Mouse (Mus musculus): ENCODE results near the gene Gcnt2. TPM values are rescaled to one million over a fixed set of nuclear protein-coding genes. Genes with fewer than 3 reads are reported as not detected.

Gcnt2 gene
- polyA plus RNA-seq (2015; fragmentation: Nextera tagmentation; extraction: Ambion mirVana), result 2.5 and 3.3 TPM in 2 replicates

- peak within 1 kb of the TSS; percentile 70 for H3K4me2 ChIP-seq (ENCODE audit: low read depth, low read length)
- peak within 1 kb of the TSS; percentile 79 for H3K27ac ChIP-seq (ENCODE audit: low read depth)
- peak; percentile 93 for ATAC-seq
These were observed at the start of gene Gcnt2 for GRCm38 (mm10) chr13:40859652-40860399. Gene Gcnt2, plus strand, starts transcription at chr13:40859754.

GRCm38 (mm10) chr13:40820617-40821016, 38.9 kb upstream of the Gcnt2 start:
- DNase-seq, result no peak
- H3K4me2 ChIP-seq (ENCODE audit: low read depth, low read length), result no peak overlapping the region
- no peaks in the 10 kb centered on the region for H3K27me3 ChIP-seq (ENCODE audit: insufficient read depth, low read length)
- TF ChIP-seq EP300 (IDR thresholded peaks at IDR 0.05; ENCODE audit: low read depth) (no peak), CTCF (IDR thresholded peaks at IDR 0.05; ENCODE audit: low read depth) (peak; percentile 35)
- no peak overlapping the region for H3K27ac ChIP-seq (ENCODE audit: low read depth)
- WGBS (ENCODE audit: insufficient replicate concordance), result 46% methylated on average over 1 of the region's 1 CpGs
- no peak overlapping the region for H3K9ac ChIP-seq (replicated peaks)
- ATAC-seq, result no peak
- no peaks in the 10 kb centered on the region for H3K36me3 ChIP-seq (replicated peaks; ENCODE audit: insufficient read depth, low read length)
- no peaks in the 10 kb centered on the region for H3K4me1 ChIP-seq (ENCODE audit: insufficient read depth)
- no peak overlapping the region for H3K4me3 ChIP-seq (ENCODE audit: low read depth, low read length)
- H3K9me3 ChIP-seq (ENCODE audit: low read length), result no peaks in the 10 kb centered on the region

More at GRCm38 (mm10) chr13:40859652-40860399, at the start of gene Gcnt2:
- DNase-seq, result peak; percentile 74
- Histone ChIP-seq H3K4me1 (ENCODE audit: insufficient read depth) (peaks cover 30% of the 10 kb centered on the region), H3K36me3 (replicated peaks; ENCODE audit: insufficient read depth, low read length) (no peaks in the 10 kb centered on the region), H3K4me3 (ENCODE audit: low read depth, low read length) (peak within 1 kb of the TSS; percentile 52), H3K27me3 (ENCODE audit: insufficient read depth, low read length) (no peaks in the 10 kb centered on the region), H3K9me3 (ENCODE audit: low read length) (no peaks in the 10 kb centered on the region), H3K9ac (replicated peaks) (peak within 1 kb of the TSS; percentile 64)
- 0 out of 2 replicates have a peak, but pooled peaks have one; percentile 3 for TF ChIP-seq CTCF (IDR thresholded peaks at IDR 0.05; ENCODE audit: low read depth)
- TF ChIP-seq EP300 (IDR thresholded peaks at IDR 0.05; ENCODE audit: low read depth), result no peak; the same call in 1 of the 2 replicates
- WGBS (ENCODE audit: insufficient replicate concordance), result 8% methylated on average over 22 of the region's 22 CpGs

DNA sequence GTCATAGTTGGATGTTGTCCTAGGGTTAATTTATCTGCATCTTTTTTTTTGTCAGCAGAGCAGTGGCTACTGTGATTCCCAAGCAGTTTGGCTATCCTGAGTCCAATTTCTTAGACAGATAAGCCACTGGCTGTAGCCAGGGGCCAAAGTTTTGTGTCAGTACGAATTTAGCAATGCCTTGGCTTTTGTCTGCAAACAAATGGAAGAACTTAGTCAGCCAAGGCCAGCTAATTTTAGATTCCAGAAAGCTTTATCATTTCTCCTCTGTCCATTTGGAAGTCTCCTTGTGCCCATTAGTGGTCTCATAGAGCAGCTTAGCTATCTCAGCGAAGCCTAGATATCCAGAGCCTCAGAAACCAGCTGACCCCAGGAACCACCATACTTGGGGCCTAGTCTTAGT, 37.6 kb upstream of the Gcnt2 start:
- TF ChIP-seq EP300 (IDR thresholded peaks at IDR 0.05; ENCODE audit: low read depth) (no peak), CTCF (IDR thresholded peaks at IDR 0.05; ENCODE audit: low read depth) (no peak)
- Histone ChIP-seq H3K4me3 (ENCODE audit: low read depth, low read length) (no peak overlapping the region), H3K9me3 (ENCODE audit: low read length) (no peaks in the 10 kb centered on the region), H3K27me3 (ENCODE audit: insufficient read depth, low read length) (no peaks in the 10 kb centered on the region), H3K4me2 (ENCODE audit: low read depth, low read length) (no peak overlapping the region), H3K27ac (ENCODE audit: low read depth) (no peak overlapping the region), H3K9ac (replicated peaks) (no peak overlapping the region), H3K36me3 (replicated peaks; ENCODE audit: insufficient read depth, low read length) (no peaks in the 10 kb centered on the region), H3K4me1 (ENCODE audit: insufficient read depth) (no peaks in the 10 kb centered on the region)
- ATAC-seq (no peak), DNase-seq (no peak)
- 54% methylated on average over 2 of the region's 2 CpGs for WGBS (ENCODE audit: insufficient replicate concordance)

DNA sequence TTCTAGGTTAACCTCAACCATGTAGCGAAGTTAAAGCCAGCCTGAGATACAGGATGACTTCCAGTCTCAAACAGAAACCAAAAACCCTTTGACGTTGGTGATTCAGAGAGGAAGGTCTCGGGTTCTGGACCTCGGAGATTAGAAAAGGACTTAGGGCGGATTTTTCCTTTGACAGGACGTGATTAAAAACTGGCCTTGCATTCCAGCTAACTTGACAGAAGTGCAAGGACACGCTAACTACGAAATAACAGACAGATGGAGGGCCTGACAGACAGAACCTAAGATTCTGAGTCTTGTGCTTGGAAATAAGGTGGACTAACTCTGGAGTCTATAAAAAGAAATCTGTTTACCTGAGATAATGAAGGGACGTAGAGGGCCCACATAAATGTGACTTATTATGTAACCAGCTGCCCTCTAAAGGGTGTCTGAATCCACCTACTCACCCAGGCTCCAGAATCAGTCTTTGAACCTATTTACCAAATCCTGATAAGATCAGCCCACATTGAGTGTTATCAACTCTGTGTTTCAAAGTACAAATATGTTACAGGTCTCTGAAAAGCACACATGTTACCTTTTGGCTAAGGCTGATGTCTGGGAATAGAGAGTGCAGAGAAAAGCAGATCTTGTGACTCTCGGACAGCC, 18.3 kb upstream of the Gcnt2 start:
- Histone ChIP-seq H3K27ac (ENCODE audit: low read depth) (peak overlapping the region; percentile 82), H3K4me3 (ENCODE audit: low read depth, low read length) (no peak overlapping the region), H3K9me3 (ENCODE audit: low read length) (no peaks in the 10 kb centered on the region), H3K36me3 (replicated peaks; ENCODE audit: insufficient read depth, low read length) (no peaks in the 10 kb centered on the region), H3K4me2 (ENCODE audit: low read depth, low read length) (peak overlapping the region; percentile 16; the same call in 1 of the 2 replicates), H3K27me3 (ENCODE audit: insufficient read depth, low read length) (no peaks in the 10 kb centered on the region), H3K4me1 (ENCODE audit: insufficient read depth) (0 out of 2 replicates have a peak, but pooled peaks cover under 1% of the 10 kb centered on the region), H3K9ac (replicated peaks) (no peak overlapping the region)
- 40% methylated on average over 10 of the region's 10 CpGs for WGBS (ENCODE audit: insufficient replicate concordance)
- ATAC-seq (peak; percentile 93), DNase-seq (no peak)
- TF ChIP-seq CTCF (IDR thresholded peaks at IDR 0.05; ENCODE audit: low read depth), result no peak
- TF ChIP-seq EP300 (IDR thresholded peaks at IDR 0.05; ENCODE audit: low read depth), result peak; percentile 47; the same call in 1 of the 2 replicates

DNA sequence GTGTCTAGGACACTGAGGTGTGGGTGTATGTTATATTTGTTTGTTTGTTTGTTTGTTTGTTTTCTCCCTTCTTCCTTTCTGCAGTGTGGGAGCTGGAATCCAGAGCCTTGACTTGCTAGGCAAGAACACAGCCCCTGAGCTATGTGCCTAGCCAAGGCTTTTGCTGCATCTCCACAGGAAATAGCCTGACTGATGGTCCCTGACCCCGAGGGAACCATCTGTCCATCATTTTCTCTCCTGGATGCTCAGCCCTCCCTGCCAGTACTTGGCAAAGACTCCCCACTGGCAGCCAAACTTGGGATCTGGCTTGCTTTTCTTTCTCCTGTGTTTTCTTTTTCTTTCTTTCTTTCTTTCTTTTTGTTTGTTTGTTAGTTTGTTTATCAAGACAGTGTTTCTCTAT, 17.4 kb upstream of the Gcnt2 start:
- no peak for ATAC-seq
- TF ChIP-seq CTCF (IDR thresholded peaks at IDR 0.05; ENCODE audit: low read depth) (no peak), EP300 (IDR thresholded peaks at IDR 0.05; ENCODE audit: low read depth) (no peak)
- DNase-seq, result no peak
- no peaks in the 10 kb centered on the region for H3K36me3 ChIP-seq (replicated peaks; ENCODE audit: insufficient read depth, low read length)
- H3K4me1 ChIP-seq (ENCODE audit: insufficient read depth), result 0 out of 2 replicates have a peak, but pooled peaks cover 2% of the 10 kb centered on the region
- H3K27me3 ChIP-seq (ENCODE audit: insufficient read depth, low read length), result no peaks in the 10 kb centered on the region
- no peak overlapping the region for H3K4me3 ChIP-seq (ENCODE audit: low read depth, low read length)
- H3K27ac ChIP-seq (ENCODE audit: low read depth), result peak overlapping the region; percentile 82
- 10% methylated on average over 1 of the region's 1 CpGs for WGBS (ENCODE audit: insufficient replicate concordance)
- no peak overlapping the region for H3K9ac ChIP-seq (replicated peaks)
- H3K4me2 ChIP-seq (ENCODE audit: low read depth, low read length), result no peak overlapping the region; the same call in 1 of the 2 replicates
- no peaks in the 10 kb centered on the region for H3K9me3 ChIP-seq (ENCODE audit: low read length)

DNA sequence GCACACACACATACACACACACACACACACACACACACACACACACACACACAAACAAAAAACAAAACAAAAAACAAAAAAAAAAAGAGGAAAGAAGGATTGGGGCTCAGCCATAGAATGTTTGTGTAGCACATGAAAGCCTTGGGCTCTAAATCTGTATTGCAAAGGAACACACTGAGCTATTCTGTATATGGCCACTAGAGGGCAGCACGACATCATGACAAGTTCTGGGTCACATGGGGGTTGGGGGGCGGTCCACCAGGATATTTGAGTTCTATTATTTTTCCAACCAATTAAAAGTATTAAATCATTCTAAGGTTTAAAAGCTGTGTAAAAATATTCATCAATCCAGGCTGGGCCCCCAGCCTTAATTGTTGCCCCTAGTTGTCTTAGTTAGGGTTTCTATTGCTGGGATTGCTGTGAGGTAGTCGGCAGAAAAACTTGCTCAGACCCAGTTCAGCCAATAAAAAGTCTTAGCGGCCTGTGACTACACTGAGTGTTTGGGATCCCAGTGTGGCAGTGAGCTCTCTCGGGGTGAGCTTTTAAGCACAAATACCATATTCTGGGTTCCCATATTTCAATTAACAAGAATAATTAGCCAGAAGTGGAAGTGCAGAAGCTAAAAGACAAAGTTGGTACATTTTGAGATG, 16.0 kb upstream of the Gcnt2 start:
- Histone ChIP-seq H3K4me2 (ENCODE audit: low read depth, low read length) (no peak overlapping the region), H3K9me3 (ENCODE audit: low read length) (no peaks in the 10 kb centered on the region), H3K36me3 (replicated peaks; ENCODE audit: insufficient read depth, low read length) (no peaks in the 10 kb centered on the region), H3K4me1 (ENCODE audit: insufficient read depth) (0 out of 2 replicates have a peak, but pooled peaks cover 2% of the 10 kb centered on the region), H3K4me3 (ENCODE audit: low read depth, low read length) (no peak overlapping the region), H3K9ac (replicated peaks) (no peak overlapping the region), H3K27ac (ENCODE audit: low read depth) (0 out of 2 replicates have a peak overlapping the region, but pooled peaks have one; percentile 2), H3K27me3 (ENCODE audit: insufficient read depth, low read length) (no peaks in the 10 kb centered on the region)
- peak; percentile 79 for DNase-seq
- WGBS (ENCODE audit: insufficient replicate concordance), result 26% methylated on average over 5 of the region's 5 CpGs
- peak; percentile 51 for ATAC-seq
- TF ChIP-seq EP300 (IDR thresholded peaks at IDR 0.05; ENCODE audit: low read depth), result no peak
- TF ChIP-seq CTCF (IDR thresholded peaks at IDR 0.05; ENCODE audit: low read depth), result peak; percentile 93

Measured in liver, postnatal 0 days (tissue).